Mouse (Mus musculus): ENCODE results near the gene Hpcal1. TPM values are rescaled to one million over a fixed set of nuclear protein-coding genes. Genes with fewer than 3 reads are reported as not detected.

Gene Hpcal1
- 36.7 and 36.8 TPM in 2 replicates for polyA plus RNA-seq (2016; fragmentation: Nextera tagmentation; extraction: Ambion mirVana)

GRCm38 (mm10) chr12:17690564-17691281, at the start of gene Hpcal1:
Hpcal1 (plus strand) TSS chr12:17690856.
- Histone ChIP-seq H3K27ac (peak within 1 kb of the TSS; percentile 90), H3K27me3 (ENCODE audit: poor library complexity, severe bottlenecking) (peaks cover 7% of the 10 kb centered on the region; the same call in 1 of the 2 replicates), H3K36me3 (replicated peaks) (no peaks in the 10 kb centered on the region), H3K4me1 (peaks cover 58% of the 10 kb centered on the region), H3K9me3 (no peaks in the 10 kb centered on the region), H3K4me3 (peak within 1 kb of the TSS; percentile 83)
- DNase-seq (ENCODE audit: extremely low spot score, low spot score), result peak; percentile 95
- under 1% methylated on average over 72 of the region's 72 CpGs for WGBS

GRCm38 (mm10) chr12:17641269-17641668, 49.4 kb upstream of the Hpcal1 start:
- 88% methylated on average over 4 of the region's 4 CpGs for WGBS

GRCm38 (mm10) chr12:17644385-17645222, 46.1 kb upstream of the Hpcal1 start:
- Histone ChIP-seq H3K4me1 (peaks cover 3% of the 10 kb centered on the region; the same call in 1 of the 2 replicates), H3K27ac (no peak overlapping the region), H3K9me3 (no peaks in the 10 kb centered on the region), H3K4me3 (no peak overlapping the region), H3K36me3 (replicated peaks) (no peaks in the 10 kb centered on the region), H3K27me3 (ENCODE audit: poor library complexity, severe bottlenecking) (no peaks in the 10 kb centered on the region)
- 81% methylated on average over 12 of the region's 12 CpGs for WGBS
- DNase-seq (ENCODE audit: extremely low spot score, low spot score), result no peak

More at GRCm38 (mm10) chr12:17641269-17641668, 49.4 kb upstream of the Hpcal1 start:
- peaks cover 3% of the 10 kb centered on the region; the same call in 1 of the 2 replicates for H3K4me1 ChIP-seq
- DNase-seq (ENCODE audit: extremely low spot score, low spot score), result no peak
- H3K9me3 ChIP-seq, result no peaks in the 10 kb centered on the region
- H3K27me3 ChIP-seq (ENCODE audit: poor library complexity, severe bottlenecking), result no peaks in the 10 kb centered on the region
- H3K4me3 ChIP-seq, result no peak overlapping the region
- no peaks in the 10 kb centered on the region for H3K36me3 ChIP-seq (replicated peaks)
- H3K27ac ChIP-seq, result no peak overlapping the region

- peaks cover 3% of the 10 kb centered on the region; the same call in 1 of the 2 replicates for H3K4me1 ChIP-seq
- no peak overlapping the region for H3K27ac ChIP-seq
- H3K27me3 ChIP-seq (ENCODE audit: poor library complexity, severe bottlenecking), result no peaks in the 10 kb centered on the region
- no peak overlapping the region for H3K4me3 ChIP-seq
- H3K36me3 ChIP-seq (replicated peaks), result no peaks in the 10 kb centered on the region
- DNase-seq (ENCODE audit: extremely low spot score, low spot score), result no peak
- H3K9me3 ChIP-seq, result no peaks in the 10 kb centered on the region
- whole genome bisulfite sequencing, result 82% methylated on average over 6 of the region's 6 CpGs
Observed at GRCm38 (mm10) chr12:17646457-17646856, 44.2 kb upstream of the Hpcal1 start.

GRCm38 (mm10) chr12:17651223-17652095, 39.2 kb upstream of the Hpcal1 start:
- H3K27ac ChIP-seq, result peak overlapping the region; percentile 53; the same call in 1 of the 2 replicates
- no peak overlapping the region for H3K4me3 ChIP-seq
- DNase-seq (ENCODE audit: extremely low spot score, low spot score), result no peak
- no peaks in the 10 kb centered on the region for H3K27me3 ChIP-seq (ENCODE audit: poor library complexity, severe bottlenecking)
- peaks cover 10% of the 10 kb centered on the region for H3K9me3 ChIP-seq
- 81% methylated on average over 7 of the region's 7 CpGs for WGBS
- peaks cover 11% of the 10 kb centered on the region for H3K4me1 ChIP-seq
- no peaks in the 10 kb centered on the region for H3K36me3 ChIP-seq (replicated peaks)

- Histone ChIP-seq H3K36me3 (replicated peaks) (no peaks in the 10 kb centered on the region), H3K4me3 (no peak overlapping the region), H3K4me1 (peaks cover 11% of the 10 kb centered on the region), H3K9me3 (peaks cover 17% of the 10 kb centered on the region), H3K27me3 (ENCODE audit: poor library complexity, severe bottlenecking) (no peaks in the 10 kb centered on the region), H3K27ac (peak overlapping the region; percentile 53; the same call in 1 of the 2 replicates)
- no peak for DNase-seq (ENCODE audit: extremely low spot score, low spot score)
- WGBS, result 65% methylated on average over 8 of the region's 8 CpGs
Observed at GRCm38 (mm10) chr12:17652216-17653050, 38.2 kb upstream of the Hpcal1 start.

GRCm38 (mm10) chr12:17653051-17653783, 37.4 kb upstream of the Hpcal1 start:
- Histone ChIP-seq H3K27ac (no peak overlapping the region), H3K4me3 (no peak overlapping the region), H3K9me3 (peaks cover 17% of the 10 kb centered on the region), H3K4me1 (peaks cover 11% of the 10 kb centered on the region), H3K27me3 (ENCODE audit: poor library complexity, severe bottlenecking) (no peaks in the 10 kb centered on the region), H3K36me3 (replicated peaks) (no peaks in the 10 kb centered on the region)
- no peak for DNase-seq (ENCODE audit: extremely low spot score, low spot score)
- WGBS, result 94% methylated on average over 3 of the region's 3 CpGs

- Histone ChIP-seq H3K4me3 (no peak overlapping the region), H3K27me3 (ENCODE audit: poor library complexity, severe bottlenecking) (no peaks in the 10 kb centered on the region), H3K27ac (no peak overlapping the region), H3K36me3 (replicated peaks) (no peaks in the 10 kb centered on the region), H3K9me3 (peaks cover 17% of the 10 kb centered on the region), H3K4me1 (peaks cover 9% of the 10 kb centered on the region)
- WGBS, result 93% methylated on average over 7 of the region's 7 CpGs
- no peak for DNase-seq (ENCODE audit: extremely low spot score, low spot score)
Observed at GRCm38 (mm10) chr12:17657561-17658195, 33.0 kb upstream of the Hpcal1 start.

GRCm38 (mm10) chr12:17658521-17658920, 32.1 kb upstream of the Hpcal1 start:
- Histone ChIP-seq H3K4me1 (peaks cover 9% of the 10 kb centered on the region), H3K36me3 (replicated peaks) (no peaks in the 10 kb centered on the region), H3K4me3 (no peak overlapping the region), H3K27ac (no peak overlapping the region), H3K9me3 (peaks cover 17% of the 10 kb centered on the region), H3K27me3 (ENCODE audit: poor library complexity, severe bottlenecking) (no peaks in the 10 kb centered on the region)
- WGBS, result 84% methylated on average over 5 of the region's 5 CpGs
- DNase-seq (ENCODE audit: extremely low spot score, low spot score), result no peak

- Histone ChIP-seq H3K27ac (peak overlapping the region; percentile 20; the same call in 1 of the 2 replicates), H3K9me3 (peaks cover 6% of the 10 kb centered on the region), H3K27me3 (ENCODE audit: poor library complexity, severe bottlenecking) (no peaks in the 10 kb centered on the region), H3K36me3 (replicated peaks) (no peaks in the 10 kb centered on the region), H3K4me1 (peaks cover 23% of the 10 kb centered on the region), H3K4me3 (no peak overlapping the region)
- WGBS, result 10% methylated on average over 4 of the region's 4 CpGs
- no peak for DNase-seq (ENCODE audit: extremely low spot score, low spot score)
Observed at GRCm38 (mm10) chr12:17661483-17661920, 29.2 kb upstream of the Hpcal1 start.
